Mouse (Mus musculus): ENCODE results near the gene Sardh.

The Sardh gene

GRCm38 (mm10) chr2:27248211-27248610 lies at the start of gene Sardh:
Sardh (minus strand) TSS chr2:27248337.
- no peak for DNase-seq (ENCODE audit: low spot score in 2 of 2)

GRCm38 (mm10) chr2:27296656-27297406 lies 48.7 kb upstream of the Sardh start:
- DNase-seq (ENCODE audit: low spot score in 2 of 2): no peak

GRCm38 (mm10) chr2:27294777-27295176 lies 46.6 kb upstream of the Sardh start:
- no peak for DNase-seq (ENCODE audit: low spot score in 2 of 2)

- peak; percentile 57 to 82 for DNase-seq (ENCODE audit: low spot score in 2 of 2)
Observed at GRCm38 (mm10) chr2:27289019-27289418, 40.9 kb upstream of the Sardh start.

- DNase-seq (ENCODE audit: low spot score in 2 of 2): no peak
Observed at GRCm38 (mm10) chr2:27286971-27287710, 39.0 kb upstream of the Sardh start.

- no peak for DNase-seq (ENCODE audit: low spot score in 2 of 2)
Observed at GRCm38 (mm10) chr2:27284441-27284840, 36.3 kb upstream of the Sardh start.

GRCm38 (mm10) chr2:27281771-27282170 lies 33.6 kb upstream of the Sardh start:
- no peak for DNase-seq (ENCODE audit: low spot score in 2 of 2)

GRCm38 (mm10) chr2:27280920-27281611 lies 32.9 kb upstream of the Sardh start:
- peak; percentile 50 to 65 for DNase-seq (ENCODE audit: low spot score in 2 of 2)

- no peak for DNase-seq (ENCODE audit: low spot score in 2 of 2)
Observed at GRCm38 (mm10) chr2:27278859-27279258, 30.7 kb upstream of the Sardh start.

GRCm38 (mm10) chr2:27268325-27268724 lies 20.2 kb upstream of the Sardh start:
- DNase-seq (ENCODE audit: low spot score in 2 of 2): no peak

- DNase-seq (ENCODE audit: low spot score in 2 of 2): no peak
Observed at GRCm38 (mm10) chr2:27265819-27266218, 17.7 kb upstream of the Sardh start.

- DNase-seq (ENCODE audit: low spot score in 2 of 2): no peak
Observed at GRCm38 (mm10) chr2:27262984-27263383, 14.8 kb upstream of the Sardh start.

- DNase-seq (ENCODE audit: low spot score in 2 of 2): no peak
Observed at GRCm38 (mm10) chr2:27251434-27251833, 3.3 kb upstream of the Sardh start.

GRCm38 (mm10) chr2:27247487-27247863 lies 662 bp downstream of the Sardh start:
- DNase-seq (ENCODE audit: low spot score in 2 of 2): no peak

- DNase-seq (ENCODE audit: low spot score in 2 of 2): peak; percentile 59 to 68
Observed at GRCm38 (mm10) chr2:27246712-27247486, 1.2 kb downstream of the Sardh start.

- no peak for DNase-seq (ENCODE audit: low spot score in 2 of 2)
Observed at GRCm38 (mm10) chr2:27245947-27246346, 2.2 kb downstream of the Sardh start.

- no peak for DNase-seq (ENCODE audit: low spot score in 2 of 2)
Observed at GRCm38 (mm10) chr2:27237342-27237741, 10.8 kb downstream of the Sardh start.

- peak; percentile 53 to 76 for DNase-seq (ENCODE audit: low spot score in 2 of 2)
Observed at GRCm38 (mm10) chr2:27235729-27236128, 12.4 kb downstream of the Sardh start.

- DNase-seq (ENCODE audit: low spot score in 2 of 2): no peak
Observed at GRCm38 (mm10) chr2:27232376-27232775, 15.8 kb downstream of the Sardh start.

- no peak for DNase-seq (ENCODE audit: low spot score in 2 of 2)
Observed at GRCm38 (mm10) chr2:27229481-27230105, 18.5 kb downstream of the Sardh start.

- DNase-seq (ENCODE audit: low spot score in 2 of 2): no peak
Observed at GRCm38 (mm10) chr2:27228809-27229480, 19.2 kb downstream of the Sardh start.
